Mouse (Mus musculus) liver, postnatal 0 days (tissue): ENCODE data around the gene Sort1. TPM values are rescaled to one million over a fixed set of nuclear protein-coding genes. Genes with fewer than 3 reads are reported as not detected.

ENCODE experiments used
- ATAC-seq: fragments of 200-750 bp; cut with Nextera tagmentation; 2 replicates; pipeline ENCODE4 v1.8.0; 2017; ENCODE audit warnings: mild to moderate bottlenecking, moderate library complexity
- DNase-seq: peaks from one replicate; pipeline ENCODE4 v3.0.0-alpha.2; 2016
- H3K27ac ChIP-seq: fragments of 300-500 bp; sonication (generic); 2 replicates; pipeline ENCODE4 v1.5.1; 2014; ENCODE audit warnings: antibody characterized with exemption, moderate library complexity, mild to moderate bottlenecking, low read depth
- H3K27me3 ChIP-seq: fragments of 300-500 bp; sonication (generic); 2 replicates; pipeline ENCODE4 v1.6.1; 2014; ENCODE audit warnings: low read length, control low read depth, mixed read lengths; ENCODE audit not compliant: insufficient read depth
- H3K36me3 ChIP-seq: fragments of 300-500 bp; sonication (generic); replicated peaks from 2 replicates; pipeline ENCODE4 v1.6.1; 2014; ENCODE audit warnings: mild to moderate bottlenecking, control low read depth, low read length, moderate library complexity, mixed read lengths; ENCODE audit not compliant: insufficient read depth
- H3K4me1 ChIP-seq: fragments of 300-500 bp; sonication (generic); 2 replicates; pipeline ENCODE4 v1.6.1; 2014; ENCODE audit warnings: antibody characterized with exemption, mild to moderate bottlenecking, control low read depth; ENCODE audit not compliant: insufficient read depth
- H3K4me2 ChIP-seq: fragments of 300-500 bp; sonication (generic); 2 replicates; pipeline ENCODE4 v1.6.1; 2014; ENCODE audit warnings: low read depth, mild to moderate bottlenecking, low read length, moderate library complexity, mixed read lengths
- H3K4me3 ChIP-seq: fragments of 300-500 bp; sonication (generic); 2 replicates; pipeline ENCODE4 v1.5.1; 2014; ENCODE audit warnings: low read depth, low read length
- H3K9ac ChIP-seq: fragments of 300-500 bp; sonication (generic); replicated peaks from 2 replicates; pipeline ENCODE4 v1.6.1; 2014; ENCODE audit warnings: mild to moderate bottlenecking, moderate library complexity
- H3K9me3 ChIP-seq: fragments of 300-500 bp; sonication (generic); 2 replicates; pipeline ENCODE4 v1.6.1; 2016; ENCODE audit warnings: mild to moderate bottlenecking, control low read depth, low read length, mixed read lengths
- CTCF ChIP-seq: sonication (generic); IDR thresholded peaks from 2 replicates; pipeline ENCODE4 v1.5.1; 2016; ENCODE audit warnings: antibody characterized with exemption, low read depth
- EP300 ChIP-seq: IDR thresholded peaks from 2 replicates; pipeline ENCODE4 v1.6.1; 2016; ENCODE audit warnings: antibody characterized with exemption, low read depth, mild to moderate bottlenecking
- WGBS: fragments of 180-500 bp; shearing (Covaris S2); extraction: QIAGEN DNeasy Blood & Tissue Kit; methylation state at CpG from one replicate; pipeline ENCODE4 v1.1.7; 2014; ENCODE audit not compliant: insufficient replicate concordance; 5-methylcytosine and 5-hydroxymethylcytosine counted together
- polyA plus RNA-seq: library from polyadenylated mRNA; unstranded; fragments of >200 nt; fragmentation: Nextera tagmentation; extraction: Ambion mirVana; gene quantifications from 2 replicates; pipeline ENCODE4 v1.2.1, GENCODE M21; 2015

The Sort1 gene
- polyA plus RNA-seq, 1 experiment from 2014 or later: 3.7 TPM

DNA sequence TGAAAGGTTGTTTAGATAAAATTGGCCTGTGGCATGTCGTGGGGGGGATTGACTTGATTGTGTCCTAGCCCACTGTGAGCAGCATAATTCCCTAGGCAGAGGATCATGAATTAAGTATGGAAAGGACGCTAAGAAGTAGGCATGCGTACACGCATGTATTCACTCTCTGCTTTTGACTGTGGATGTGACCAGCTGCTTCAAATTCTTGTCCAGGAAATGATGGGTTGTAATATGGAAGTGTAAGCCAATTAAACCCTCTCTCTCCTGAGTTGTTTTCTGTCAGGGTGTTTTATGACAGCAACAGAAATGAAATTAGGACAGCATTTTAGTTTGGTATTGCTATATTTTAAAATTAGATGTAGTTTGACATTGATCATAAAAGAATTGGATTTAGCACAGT lies 41.0 kb downstream of the Sort1 start:
- no peak overlapping the region for H3K4me2 ChIP-seq
- no peaks in the 10 kb centered on the region; the same call in 1 of the 2 replicates for H3K4me1 ChIP-seq
- no peak overlapping the region for H3K9ac ChIP-seq
- H3K9me3 ChIP-seq: no peaks in the 10 kb centered on the region
- 76% methylated on average over 4 of the region's 4 CpGs for WGBS
- no peak overlapping the region for H3K4me3 ChIP-seq
- H3K27me3 ChIP-seq: no peaks in the 10 kb centered on the region
- TF ChIP-seq CTCF: no peak
- no peak for TF ChIP-seq EP300
- H3K27ac ChIP-seq: no peak overlapping the region
- no peak for DNase-seq
- peaks cover 25% of the 10 kb centered on the region for H3K36me3 ChIP-seq
- no peak for ATAC-seq

GRCm38 (mm10) chr3:108325521-108325920 lies 41.6 kb downstream of the Sort1 start:
- no peak for ATAC-seq

DNA sequence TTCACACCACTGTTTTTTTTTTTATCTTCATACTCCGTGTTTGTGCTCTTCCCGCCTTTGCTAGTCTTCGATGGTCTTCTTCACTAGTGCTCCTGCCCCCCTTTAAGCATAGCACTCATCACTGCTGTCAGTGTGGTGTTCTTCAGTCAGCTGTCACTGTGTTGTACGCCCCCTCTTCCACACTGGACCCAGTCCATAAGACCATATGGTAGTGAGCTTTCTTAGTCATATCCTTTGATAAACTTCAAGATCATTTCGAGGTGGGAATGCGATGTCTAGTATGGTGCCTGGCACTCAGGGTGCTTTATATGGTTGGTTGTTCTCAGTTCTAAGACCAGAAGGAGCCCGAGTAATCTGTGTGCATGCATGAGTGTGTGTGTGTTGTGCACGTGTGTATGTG lies 43.4 kb downstream of the Sort1 start:
- H3K36me3 ChIP-seq: peaks cover 34% of the 10 kb centered on the region
- no peak for TF ChIP-seq EP300
- no peak for TF ChIP-seq CTCF
- H3K9me3 ChIP-seq: no peaks in the 10 kb centered on the region
- no peak overlapping the region for H3K27ac ChIP-seq
- no peak overlapping the region for H3K4me2 ChIP-seq
- H3K4me1 ChIP-seq: no peaks in the 10 kb centered on the region
- H3K27me3 ChIP-seq: no peaks in the 10 kb centered on the region
- no peak overlapping the region for H3K4me3 ChIP-seq
- DNase-seq (no peak), ATAC-seq (no peak)
- WGBS: 80% methylated on average over 8 of the region's 8 CpGs
- no peak overlapping the region for H3K9ac ChIP-seq

More at GRCm38 (mm10) chr3:108325521-108325920, 41.6 kb downstream of the Sort1 start:
- Histone ChIP-seq H3K4me3 (no peak overlapping the region), H3K4me2 (no peak overlapping the region), H3K4me1 (no peaks in the 10 kb centered on the region; the same call in 1 of the 2 replicates), H3K27ac (no peak overlapping the region), H3K27me3 (no peaks in the 10 kb centered on the region), H3K36me3 (peaks cover 26% of the 10 kb centered on the region), H3K9me3 (no peaks in the 10 kb centered on the region), H3K9ac (no peak overlapping the region)
- DNase-seq: no peak
- WGBS: 78% methylated on average over 9 of the region's 9 CpGs
- no peak for TF ChIP-seq EP300
- TF ChIP-seq CTCF: no peak

DNA sequence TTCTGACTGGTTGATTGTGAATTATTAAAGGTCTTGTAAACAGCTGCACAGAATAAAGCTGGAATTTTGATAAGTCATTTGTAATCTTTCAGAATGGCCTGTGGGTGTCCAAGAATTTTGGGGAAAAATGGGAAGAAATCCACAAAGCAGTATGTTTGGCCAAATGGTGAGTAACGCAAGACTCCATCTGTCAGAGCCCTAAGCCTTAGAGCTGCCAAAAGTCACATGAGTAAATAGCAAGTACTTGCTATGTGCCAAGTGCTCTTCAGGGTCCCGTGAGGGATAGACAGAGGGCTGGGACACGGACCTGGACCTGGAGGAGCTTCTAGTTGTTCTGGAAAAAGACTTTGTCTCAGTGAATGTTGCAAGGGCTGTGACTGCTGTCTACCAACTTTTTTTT lies 44.0 kb downstream of the Sort1 start:
- 76% methylated on average over 3 of the region's 3 CpGs for WGBS
- TF ChIP-seq CTCF (no peak), EP300 (no peak)
- H3K4me2 ChIP-seq: no peak overlapping the region
- no peak overlapping the region for H3K4me3 ChIP-seq
- DNase-seq: no peak
- H3K9ac ChIP-seq: no peak overlapping the region
- ATAC-seq: no peak
- no peaks in the 10 kb centered on the region for H3K4me1 ChIP-seq
- H3K9me3 ChIP-seq: no peaks in the 10 kb centered on the region
- H3K36me3 ChIP-seq: peaks cover 41% of the 10 kb centered on the region
- no peaks in the 10 kb centered on the region for H3K27me3 ChIP-seq
- no peak overlapping the region for H3K27ac ChIP-seq

DNA sequence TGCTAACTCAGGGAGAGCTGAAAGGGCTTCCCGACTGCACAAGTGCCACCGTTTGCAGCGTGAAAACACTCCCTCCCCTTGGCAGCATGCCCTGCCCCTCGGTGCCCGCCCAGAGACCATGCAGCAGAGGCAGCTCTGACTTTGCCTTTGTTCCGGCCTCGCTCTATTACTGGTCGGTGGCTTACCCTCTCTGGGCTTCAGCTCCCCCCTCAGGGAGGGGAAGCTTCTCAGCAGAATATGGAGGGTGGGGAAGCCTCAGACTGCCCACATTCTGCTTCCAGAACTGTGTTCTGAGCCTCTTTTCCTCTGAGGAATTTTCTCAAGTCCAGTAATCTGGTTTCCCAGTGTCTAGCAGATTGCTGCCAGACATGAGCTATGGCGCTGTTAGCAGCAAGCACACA lies 44.6 kb downstream of the Sort1 start:
- Histone ChIP-seq H3K4me2 (no peak overlapping the region), H3K27me3 (no peaks in the 10 kb centered on the region), H3K27ac (no peak overlapping the region), H3K4me1 (no peaks in the 10 kb centered on the region), H3K9ac (no peak overlapping the region), H3K9me3 (no peaks in the 10 kb centered on the region), H3K4me3 (no peak overlapping the region), H3K36me3 (peaks cover 45% of the 10 kb centered on the region)
- DNase-seq (no peak), ATAC-seq (no peak)
- WGBS: 74% methylated on average over 9 of the region's 9 CpGs
- TF ChIP-seq EP300 (no peak), CTCF (no peak)

GRCm38 (mm10) chr3:108330812-108331211 lies 46.9 kb downstream of the Sort1 start:
- no peak for TF ChIP-seq EP300
- no peak for TF ChIP-seq CTCF
- 85% methylated on average over 6 of the region's 6 CpGs for WGBS
- ATAC-seq (no peak), DNase-seq (no peak)
- Histone ChIP-seq H3K4me1 (no peaks in the 10 kb centered on the region), H3K36me3 (peaks cover 53% of the 10 kb centered on the region), H3K9ac (no peak overlapping the region), H3K27me3 (no peaks in the 10 kb centered on the region), H3K27ac (no peak overlapping the region), H3K4me3 (no peak overlapping the region), H3K9me3 (no peaks in the 10 kb centered on the region), H3K4me2 (no peak overlapping the region)

GRCm38 (mm10) chr3:108336878-108337277 lies 53.0 kb downstream of the Sort1 start:
- 68% methylated on average over 5 of the region's 5 CpGs for WGBS
- Histone ChIP-seq H3K4me1 (no peaks in the 10 kb centered on the region), H3K9ac (no peak overlapping the region), H3K4me3 (no peak overlapping the region), H3K27ac (no peak overlapping the region), H3K27me3 (no peaks in the 10 kb centered on the region), H3K36me3 (peaks cover 48% of the 10 kb centered on the region), H3K9me3 (no peaks in the 10 kb centered on the region), H3K4me2 (no peak overlapping the region)
- ATAC-seq (peak; percentile 77), DNase-seq (peak; percentile 20)
- no peak for TF ChIP-seq EP300
- TF ChIP-seq CTCF: no peak
